Mouse (Mus musculus): ENCODE data around the gene Gm10663.

The Gm10663 gene

GRCm38 (mm10) chr8:65087711-65088110 lies 12.9 kb downstream of the Gm10663 start:
- 67% methylated on average over 8 of the region's 8 CpGs for WGBS

DNA sequence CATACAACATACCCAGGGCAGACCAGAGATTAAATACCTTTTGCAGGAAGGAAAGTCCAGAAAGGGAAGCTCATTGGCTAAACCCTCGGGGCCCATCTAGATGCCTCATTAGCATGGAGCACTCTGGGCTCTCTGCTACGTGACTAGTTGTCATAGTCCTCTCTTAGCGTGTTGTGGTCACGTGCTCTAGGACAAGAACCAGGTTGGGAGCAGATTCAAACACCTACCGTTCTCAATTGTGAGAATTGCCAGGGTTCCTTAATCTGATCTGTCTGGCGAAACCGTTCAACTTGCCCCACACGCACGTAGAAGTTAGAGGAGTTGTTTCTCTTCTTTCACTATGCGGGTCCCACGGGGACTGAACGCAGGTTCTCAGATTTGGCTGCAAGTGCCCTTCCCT lies 13.3 kb downstream of the Gm10663 start:
- 95% methylated on average over 12 of the region's 12 CpGs for WGBS

GRCm38 (mm10) chr8:65089781-65090180 lies 14.9 kb downstream of the Gm10663 start:
- WGBS, result 84% methylated on average over 7 of the region's 7 CpGs

DNA sequence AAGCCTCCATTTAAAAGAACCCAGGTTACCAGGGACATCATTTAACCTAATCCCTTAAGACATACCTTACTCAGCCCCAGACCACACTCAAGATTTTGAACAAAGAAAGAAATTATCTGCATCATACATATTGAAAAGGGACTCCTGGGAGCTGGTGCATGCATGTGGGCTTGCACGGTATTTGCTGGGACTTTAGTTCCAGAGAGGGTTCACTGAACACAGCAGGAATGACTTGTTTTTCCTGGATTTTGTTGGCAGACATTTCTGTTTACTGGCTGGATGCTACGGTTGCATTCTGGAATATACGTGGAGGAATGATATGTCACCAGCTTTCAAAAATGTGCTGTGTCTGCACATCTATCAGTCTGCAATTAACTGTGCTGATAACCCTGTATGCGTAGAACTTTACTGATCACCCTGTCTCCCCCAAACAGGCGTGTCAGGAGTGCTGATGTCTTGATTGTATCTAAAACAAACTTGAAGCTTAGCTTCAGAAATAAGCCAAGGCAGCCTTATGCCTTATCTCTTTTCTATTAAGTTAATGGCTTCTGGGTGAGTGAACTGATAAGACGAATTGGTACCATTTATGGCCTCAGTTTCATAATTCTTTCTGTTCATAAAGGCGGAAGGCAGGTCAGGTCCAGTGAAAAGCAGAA lies 23.1 kb downstream of the Gm10663 start:
- 81% methylated on average over 7 of the region's 7 CpGs for WGBS

GRCm38 (mm10) chr8:65099735-65100134 lies 24.9 kb downstream of the Gm10663 start:
- WGBS, result 71% methylated on average over 3 of the region's 3 CpGs

- WGBS, result 62% methylated on average over 7 of the region's 7 CpGs
These were observed 28.8 kb downstream of the Gm10663 start for GRCm38 (mm10) chr8:65103632-65104031.

GRCm38 (mm10) chr8:65104041-65104440 lies 29.2 kb downstream of the Gm10663 start:
- WGBS, result 41% methylated on average over 4 of the region's 4 CpGs

- 96% methylated on average over 25 of the region's 25 CpGs for WGBS
These were observed 33.3 kb downstream of the Gm10663 start for GRCm38 (mm10) chr8:65107936-65108718.

DNA sequence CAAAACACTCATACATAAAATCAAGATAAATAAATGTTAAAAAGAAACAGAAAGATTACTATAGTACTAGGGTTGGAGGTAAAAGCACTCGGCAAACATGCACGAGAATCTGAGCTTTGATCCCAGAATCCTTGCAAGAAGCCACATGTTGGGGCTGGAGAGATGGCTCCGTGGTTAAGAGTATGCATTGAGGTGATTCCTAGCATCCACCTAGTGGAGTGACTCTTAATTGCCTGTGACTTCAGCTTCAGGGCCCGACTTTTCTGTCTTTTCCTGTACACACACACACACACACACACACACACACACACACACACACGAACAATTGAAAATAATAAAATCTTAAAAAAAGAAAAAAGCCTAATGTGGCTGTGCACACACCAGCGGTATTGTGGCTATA lies 34.1 kb downstream of the Gm10663 start:
- WGBS, result 86% methylated on average over 6 of the region's 6 CpGs

- 43% methylated on average over 5 of the region's 5 CpGs for WGBS
These were observed 35.5 kb downstream of the Gm10663 start for GRCm38 (mm10) chr8:65110285-65110691.

GRCm38 (mm10) chr8:65112092-65112491 lies 37.3 kb downstream of the Gm10663 start:
- WGBS, result 72% methylated on average over 6 of the region's 6 CpGs

DNA sequence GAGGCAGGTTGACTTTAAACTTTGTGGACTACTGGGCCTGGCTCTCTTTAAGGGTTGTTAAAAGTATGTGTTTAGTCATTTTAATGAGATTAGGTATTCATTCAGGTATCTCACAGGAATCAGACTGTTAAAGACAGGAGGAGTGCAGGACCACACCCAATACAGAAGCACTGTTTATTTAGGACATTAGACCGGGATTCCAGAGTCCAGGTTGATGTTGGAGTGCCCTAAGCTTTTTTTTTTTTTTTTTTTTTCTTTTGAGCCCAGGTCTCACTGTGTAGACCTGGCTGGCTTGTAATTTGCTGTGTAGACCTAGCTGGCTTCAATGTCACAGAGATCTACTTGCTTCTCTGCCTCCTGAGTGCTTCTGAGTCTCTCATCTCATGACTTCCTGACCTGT lies 51.2 kb downstream of the Gm10663 start:
- 88% methylated on average over 1 of the region's 1 CpGs for WGBS

DNA sequence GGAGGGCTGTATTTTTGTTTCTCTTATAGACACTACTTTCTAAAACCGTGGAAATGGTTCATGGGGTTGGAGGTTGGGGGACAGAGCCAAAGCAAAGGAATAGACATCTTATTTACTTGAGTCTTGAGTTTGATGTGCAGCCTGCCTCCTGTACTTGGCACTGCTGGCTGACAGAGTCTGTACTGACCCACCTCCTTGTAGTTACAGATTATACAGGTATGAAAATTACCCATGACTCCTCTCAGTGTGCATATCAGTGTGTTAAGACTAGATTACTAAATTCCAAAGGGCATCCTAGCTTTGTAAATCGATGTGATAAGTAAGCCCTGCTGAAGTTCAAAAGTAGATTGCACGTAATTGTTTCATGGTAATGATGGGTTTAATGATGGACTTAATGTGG lies 51.6 kb downstream of the Gm10663 start:
- WGBS, result 81% methylated on average over 3 of the region's 3 CpGs
